Mouse (Mus musculus): Measurements from ENCODE around the gene 9630041A04Rik. TPM values are rescaled to one million over a fixed set of nuclear protein-coding genes. Genes with fewer than 3 reads are reported as not detected.

The 9630041A04Rik gene
- total and polyA plus RNA-seq, 3 experiments: not detected

- Histone ChIP-seq H3K4me3 (ENCODE audit: low read depth, low read length) (no peak overlapping the region), H3K9me3 (replicated peaks) (peaks cover 56% of the 10 kb centered on the region), H3K27me3 (ENCODE audit: insufficient read depth, low read length) (no peaks in the 10 kb centered on the region), H3K4me1 (ENCODE audit: insufficient read depth, low read depth, low read length) (no peaks in the 10 kb centered on the region), H3K36me3 (replicated peaks) (no peaks in the 10 kb centered on the region)
- TF ChIP-seq POLR2AphosphoS5 (IDR thresholded peaks at IDR 0.05; ENCODE audit: insufficient replicate concordance, low read depth, low read length) (no peak), GATA1 (IDR thresholded peaks at IDR 0.05; ENCODE audit: borderline replicate concordance, low read length) (no peak), GATA2 (IDR thresholded peaks at IDR 0.05; ENCODE audit: borderline replicate concordance, low read depth, low read length) (no peak), TAL1 (conservative IDR thresholded peaks at IDR 0.05; ENCODE audit: low read depth, low read length) (no peak), CTCF (IDR thresholded peaks at IDR 0.05; ENCODE audit: low read depth, low read length) (no peak)
- ATAC-seq (ENCODE audit: extremely low read depth, insufficient number of reproducible peaks, low FRiP score, poor library complexity, severe bottlenecking) (no peak), DNase-seq (ENCODE audit: low spot score) (no peak)
Measured at GRCm38 (mm10) chr9:101924829-101925228, 63.2 kb downstream of the 9630041A04Rik start.

- TF ChIP-seq CTCF (IDR thresholded peaks at IDR 0.05; ENCODE audit: low read depth, low read length): no peak
- no peak for TF ChIP-seq TAL1 (conservative IDR thresholded peaks at IDR 0.05; ENCODE audit: low read depth, low read length)
- no peak for TF ChIP-seq GATA1 (IDR thresholded peaks at IDR 0.05; ENCODE audit: borderline replicate concordance, low read length)
- TF ChIP-seq POLR2AphosphoS5 (IDR thresholded peaks at IDR 0.05; ENCODE audit: insufficient replicate concordance, low read depth, low read length): no peak
- TF ChIP-seq GATA2 (IDR thresholded peaks at IDR 0.05; ENCODE audit: borderline replicate concordance, low read depth, low read length): no peak
- H3K4me3 ChIP-seq (ENCODE audit: low read depth, low read length): no peak overlapping the region
- ATAC-seq (ENCODE audit: extremely low read depth, insufficient number of reproducible peaks, low FRiP score, poor library complexity, severe bottlenecking): no peak
- no peaks in the 10 kb centered on the region for H3K4me1 ChIP-seq (ENCODE audit: insufficient read depth, low read depth, low read length)
- no peaks in the 10 kb centered on the region for H3K36me3 ChIP-seq (replicated peaks)
- peaks cover 76% of the 10 kb centered on the region for H3K9me3 ChIP-seq (replicated peaks)
- no peak for DNase-seq (ENCODE audit: low spot score)
- no peaks in the 10 kb centered on the region for H3K27me3 ChIP-seq (ENCODE audit: insufficient read depth, low read length)
Measured at GRCm38 (mm10) chr9:101933946-101934573, 72.4 kb downstream of the 9630041A04Rik start.

DNA sequence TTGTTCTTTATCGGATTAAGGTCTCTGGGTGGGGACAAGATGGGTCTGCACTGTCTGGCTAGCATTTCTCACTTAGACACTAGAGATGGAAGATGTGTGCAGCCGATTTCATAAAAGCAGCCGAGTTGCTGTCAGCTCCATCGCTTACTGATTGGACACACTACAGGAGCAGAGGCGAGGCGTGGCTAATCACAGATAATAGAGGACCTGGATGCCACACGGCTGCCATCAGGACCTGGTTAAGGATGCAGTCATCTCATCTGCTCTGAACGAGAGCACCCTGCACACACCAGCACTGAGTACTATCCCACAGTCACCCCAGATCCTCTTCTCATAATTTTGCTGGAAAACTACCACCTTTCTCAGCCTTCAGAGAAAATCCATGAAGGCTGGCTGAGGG lies 73.2 kb downstream of the 9630041A04Rik start:
- no peak for DNase-seq (ENCODE audit: low spot score)
- Histone ChIP-seq H3K27me3 (ENCODE audit: insufficient read depth, low read length) (no peaks in the 10 kb centered on the region), H3K4me1 (ENCODE audit: insufficient read depth, low read depth, low read length) (no peaks in the 10 kb centered on the region), H3K36me3 (replicated peaks) (no peaks in the 10 kb centered on the region), H3K9me3 (replicated peaks) (peaks cover 81% of the 10 kb centered on the region), H3K4me3 (ENCODE audit: low read depth, low read length) (no peak overlapping the region)
- no peak for ATAC-seq (ENCODE audit: extremely low read depth, insufficient number of reproducible peaks, low FRiP score, poor library complexity, severe bottlenecking)
- no peak for TF ChIP-seq GATA1 (IDR thresholded peaks at IDR 0.05; ENCODE audit: borderline replicate concordance, low read length)
- TF ChIP-seq GATA2 (IDR thresholded peaks at IDR 0.05; ENCODE audit: borderline replicate concordance, low read depth, low read length): no peak
- TF ChIP-seq POLR2AphosphoS5 (IDR thresholded peaks at IDR 0.05; ENCODE audit: insufficient replicate concordance, low read depth, low read length): no peak
- no peak for TF ChIP-seq TAL1 (conservative IDR thresholded peaks at IDR 0.05; ENCODE audit: low read depth, low read length)
- no peak for TF ChIP-seq CTCF (IDR thresholded peaks at IDR 0.05; ENCODE audit: low read depth, low read length)

GRCm38 (mm10) chr9:101938066-101938465 lies 76.4 kb downstream of the 9630041A04Rik start:
- Histone ChIP-seq H3K27me3 (ENCODE audit: insufficient read depth, low read length) (no peaks in the 10 kb centered on the region), H3K4me3 (ENCODE audit: low read depth, low read length) (no peak overlapping the region), H3K9me3 (replicated peaks) (peaks cover 83% of the 10 kb centered on the region), H3K4me1 (ENCODE audit: insufficient read depth, low read depth, low read length) (no peaks in the 10 kb centered on the region), H3K36me3 (replicated peaks) (no peaks in the 10 kb centered on the region)
- DNase-seq (ENCODE audit: low spot score): no peak
- no peak for ATAC-seq (ENCODE audit: extremely low read depth, insufficient number of reproducible peaks, low FRiP score, poor library complexity, severe bottlenecking)
- TF ChIP-seq GATA1 (IDR thresholded peaks at IDR 0.05; ENCODE audit: borderline replicate concordance, low read length): no peak
- no peak for TF ChIP-seq POLR2AphosphoS5 (IDR thresholded peaks at IDR 0.05; ENCODE audit: insufficient replicate concordance, low read depth, low read length)
- no peak for TF ChIP-seq CTCF (IDR thresholded peaks at IDR 0.05; ENCODE audit: low read depth, low read length)
- TF ChIP-seq TAL1 (conservative IDR thresholded peaks at IDR 0.05; ENCODE audit: low read depth, low read length): no peak
- TF ChIP-seq GATA2 (IDR thresholded peaks at IDR 0.05; ENCODE audit: borderline replicate concordance, low read depth, low read length): no peak

DNA sequence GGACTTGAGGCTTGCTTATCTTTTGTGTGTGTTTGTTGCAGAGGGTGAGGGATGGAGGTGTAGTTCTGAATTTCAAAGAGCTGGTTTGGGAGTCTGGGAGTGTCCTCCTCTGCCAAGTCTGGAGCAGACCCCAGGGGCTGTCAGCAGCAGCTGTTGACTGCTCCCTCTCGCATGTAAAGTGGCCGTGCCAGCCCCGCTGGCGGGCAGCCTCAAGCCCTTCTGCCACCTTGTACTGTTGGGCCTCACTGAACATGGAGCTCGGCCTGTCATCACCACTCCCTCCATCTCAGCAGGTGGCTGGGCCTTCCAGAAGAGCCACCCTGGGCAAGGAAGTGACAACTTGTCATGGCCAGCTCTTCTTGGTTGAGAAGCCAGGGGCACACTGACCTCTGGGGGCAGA lies 77.4 kb downstream of the 9630041A04Rik start:
- no peaks in the 10 kb centered on the region for H3K4me1 ChIP-seq (ENCODE audit: insufficient read depth, low read depth, low read length)
- H3K4me3 ChIP-seq (ENCODE audit: low read depth, low read length): no peak overlapping the region
- H3K9me3 ChIP-seq (replicated peaks): peaks cover 82% of the 10 kb centered on the region
- TF ChIP-seq GATA1 (IDR thresholded peaks at IDR 0.05; ENCODE audit: borderline replicate concordance, low read length) (no peak), TAL1 (conservative IDR thresholded peaks at IDR 0.05; ENCODE audit: low read depth, low read length) (no peak), GATA2 (IDR thresholded peaks at IDR 0.05; ENCODE audit: borderline replicate concordance, low read depth, low read length) (no peak), POLR2AphosphoS5 (IDR thresholded peaks at IDR 0.05; ENCODE audit: insufficient replicate concordance, low read depth, low read length) (no peak), CTCF (IDR thresholded peaks at IDR 0.05; ENCODE audit: low read depth, low read length) (no peak)
- DNase-seq (ENCODE audit: low spot score) (no peak), ATAC-seq (ENCODE audit: extremely low read depth, insufficient number of reproducible peaks, low FRiP score, poor library complexity, severe bottlenecking) (no peak)
- H3K36me3 ChIP-seq (replicated peaks): no peaks in the 10 kb centered on the region
- H3K27me3 ChIP-seq (ENCODE audit: insufficient read depth, low read length): no peaks in the 10 kb centered on the region

- Histone ChIP-seq H3K4me1 (ENCODE audit: insufficient read depth, low read depth, low read length) (no peaks in the 10 kb centered on the region), H3K9me3 (replicated peaks) (peaks cover 78% of the 10 kb centered on the region), H3K4me3 (ENCODE audit: low read depth, low read length) (no peak overlapping the region), H3K36me3 (replicated peaks) (no peaks in the 10 kb centered on the region), H3K27me3 (ENCODE audit: insufficient read depth, low read length) (no peaks in the 10 kb centered on the region)
- DNase-seq (ENCODE audit: low spot score) (no peak), ATAC-seq (ENCODE audit: extremely low read depth, insufficient number of reproducible peaks, low FRiP score, poor library complexity, severe bottlenecking) (no peak)
- TF ChIP-seq TAL1 (conservative IDR thresholded peaks at IDR 0.05; ENCODE audit: low read depth, low read length): no peak
Measured at GRCm38 (mm10) chr9:101940182-101940581, 78.5 kb downstream of the 9630041A04Rik start.
